Mouse (Mus musculus): ENCODE data around the gene Znhit2. TPM values are rescaled to one million over a fixed set of nuclear protein-coding genes. Genes with fewer than 3 reads are reported as not detected.

Znhit2 gene
- polyA plus RNA-seq, 1 experiment from 2014 or later: 40.5 TPM

- Histone ChIP-seq H3K4me1 (ENCODE audit: control insufficient read depth, insufficient read depth, low read length) (no peaks in the 10 kb centered on the region), H3K36me3 (ENCODE audit: control insufficient read depth, insufficient read depth, low read length) (no peaks in the 10 kb centered on the region), H3K4me2 (ENCODE audit: low read length) (no peak overlapping the region), H3K27me3 (replicated peaks; ENCODE audit: control insufficient read depth, insufficient read depth, low read length) (no peaks in the 10 kb centered on the region), H3K9ac (ENCODE audit: low read length) (no peak overlapping the region), H3K9me3 (replicated peaks; ENCODE audit: control insufficient read depth, low read length) (no peaks in the 10 kb centered on the region), H3K4me3 (ENCODE audit: low read depth, low read length) (no peak overlapping the region), H3K27ac (ENCODE audit: low read depth, low read length) (no peak overlapping the region)
- WGBS: 86% methylated on average over 7 of the region's 7 CpGs
- no peak for DNase-seq (ENCODE audit: low spot score)
- ATAC-seq: no peak
Observed at GRCm38 (mm10) chr19:6023930-6024329, 37.1 kb upstream of the Znhit2 start.

GRCm38 (mm10) chr19:6028991-6029390, 32.0 kb upstream of the Znhit2 start:
- H3K4me2 ChIP-seq (ENCODE audit: low read length): no peak overlapping the region
- no peak overlapping the region for H3K27ac ChIP-seq (ENCODE audit: low read depth, low read length)
- H3K27me3 ChIP-seq (replicated peaks; ENCODE audit: control insufficient read depth, insufficient read depth, low read length): no peaks in the 10 kb centered on the region
- no peak overlapping the region for H3K4me3 ChIP-seq (ENCODE audit: low read depth, low read length)
- DNase-seq (ENCODE audit: low spot score) (no peak), ATAC-seq (no peak)
- WGBS: 91% methylated on average over 6 of the region's 6 CpGs
- no peaks in the 10 kb centered on the region for H3K36me3 ChIP-seq (ENCODE audit: control insufficient read depth, insufficient read depth, low read length)
- H3K9me3 ChIP-seq (replicated peaks; ENCODE audit: control insufficient read depth, low read length): no peaks in the 10 kb centered on the region
- no peak overlapping the region for H3K9ac ChIP-seq (ENCODE audit: low read length)
- no peaks in the 10 kb centered on the region for H3K4me1 ChIP-seq (ENCODE audit: control insufficient read depth, insufficient read depth, low read length)

- H3K27ac ChIP-seq (ENCODE audit: low read depth, low read length): no peak overlapping the region
- no peak overlapping the region for H3K9ac ChIP-seq (ENCODE audit: low read length)
- no peaks in the 10 kb centered on the region for H3K27me3 ChIP-seq (replicated peaks; ENCODE audit: control insufficient read depth, insufficient read depth, low read length)
- ATAC-seq (no peak), DNase-seq (ENCODE audit: low spot score) (no peak)
- 80% methylated on average over 9 of the region's 9 CpGs for WGBS
- no peaks in the 10 kb centered on the region for H3K4me1 ChIP-seq (ENCODE audit: control insufficient read depth, insufficient read depth, low read length)
- H3K4me3 ChIP-seq (ENCODE audit: low read depth, low read length): no peak overlapping the region
- H3K9me3 ChIP-seq (replicated peaks; ENCODE audit: control insufficient read depth, low read length): no peaks in the 10 kb centered on the region
- no peak overlapping the region for H3K4me2 ChIP-seq (ENCODE audit: low read length)
- no peaks in the 10 kb centered on the region for H3K36me3 ChIP-seq (ENCODE audit: control insufficient read depth, insufficient read depth, low read length)
Observed at GRCm38 (mm10) chr19:6029426-6029825, 31.6 kb upstream of the Znhit2 start.

GRCm38 (mm10) chr19:6030520-6031280, 30.3 kb upstream of the Znhit2 start:
- H3K4me2 ChIP-seq (ENCODE audit: low read length): no peak overlapping the region
- H3K4me3 ChIP-seq (ENCODE audit: low read depth, low read length): no peak overlapping the region
- WGBS: 74% methylated on average over 14 of the region's 14 CpGs
- H3K27ac ChIP-seq (ENCODE audit: low read depth, low read length): no peak overlapping the region
- no peaks in the 10 kb centered on the region for H3K36me3 ChIP-seq (ENCODE audit: control insufficient read depth, insufficient read depth, low read length)
- DNase-seq (ENCODE audit: low spot score): no peak
- no peaks in the 10 kb centered on the region for H3K27me3 ChIP-seq (replicated peaks; ENCODE audit: control insufficient read depth, insufficient read depth, low read length)
- no peaks in the 10 kb centered on the region for H3K4me1 ChIP-seq (ENCODE audit: control insufficient read depth, insufficient read depth, low read length)
- no peak overlapping the region for H3K9ac ChIP-seq (ENCODE audit: low read length)
- H3K9me3 ChIP-seq (replicated peaks; ENCODE audit: control insufficient read depth, low read length): no peaks in the 10 kb centered on the region
- ATAC-seq: no peak

GRCm38 (mm10) chr19:6035966-6036585, 24.9 kb upstream of the Znhit2 start:
- ATAC-seq (no peak), DNase-seq (ENCODE audit: low spot score) (no peak)
- no peaks in the 10 kb centered on the region for H3K4me1 ChIP-seq (ENCODE audit: control insufficient read depth, insufficient read depth, low read length)
- H3K9ac ChIP-seq (ENCODE audit: low read length): no peak overlapping the region
- no peaks in the 10 kb centered on the region for H3K27me3 ChIP-seq (replicated peaks; ENCODE audit: control insufficient read depth, insufficient read depth, low read length)
- no peak overlapping the region for H3K4me2 ChIP-seq (ENCODE audit: low read length)
- H3K27ac ChIP-seq (ENCODE audit: low read depth, low read length): no peak overlapping the region
- H3K4me3 ChIP-seq (ENCODE audit: low read depth, low read length): no peak overlapping the region
- H3K9me3 ChIP-seq (replicated peaks; ENCODE audit: control insufficient read depth, low read length): no peaks in the 10 kb centered on the region
- no peaks in the 10 kb centered on the region for H3K36me3 ChIP-seq (ENCODE audit: control insufficient read depth, insufficient read depth, low read length)
- WGBS: 81% methylated on average over 9 of the region's 9 CpGs

GRCm38 (mm10) chr19:6037695-6038094, 23.3 kb upstream of the Znhit2 start:
- Histone ChIP-seq H3K9me3 (replicated peaks; ENCODE audit: control insufficient read depth, low read length) (no peaks in the 10 kb centered on the region), H3K36me3 (ENCODE audit: control insufficient read depth, insufficient read depth, low read length) (no peaks in the 10 kb centered on the region), H3K4me3 (ENCODE audit: low read depth, low read length) (no peak overlapping the region), H3K27me3 (replicated peaks; ENCODE audit: control insufficient read depth, insufficient read depth, low read length) (no peaks in the 10 kb centered on the region), H3K9ac (ENCODE audit: low read length) (no peak overlapping the region), H3K4me1 (ENCODE audit: control insufficient read depth, insufficient read depth, low read length) (no peaks in the 10 kb centered on the region), H3K27ac (ENCODE audit: low read depth, low read length) (no peak overlapping the region), H3K4me2 (ENCODE audit: low read length) (no peak overlapping the region)
- ATAC-seq: no peak
- DNase-seq (ENCODE audit: low spot score): no peak

- H3K9ac ChIP-seq (ENCODE audit: low read length): no peak overlapping the region
- WGBS: 81% methylated on average over 7 of the region's 7 CpGs
- H3K27ac ChIP-seq (ENCODE audit: low read depth, low read length): no peak overlapping the region
- H3K4me1 ChIP-seq (ENCODE audit: control insufficient read depth, insufficient read depth, low read length): no peaks in the 10 kb centered on the region
- H3K9me3 ChIP-seq (replicated peaks; ENCODE audit: control insufficient read depth, low read length): no peaks in the 10 kb centered on the region
- no peak overlapping the region for H3K4me3 ChIP-seq (ENCODE audit: low read depth, low read length)
- H3K4me2 ChIP-seq (ENCODE audit: low read length): no peak overlapping the region
- H3K27me3 ChIP-seq (replicated peaks; ENCODE audit: control insufficient read depth, insufficient read depth, low read length): no peaks in the 10 kb centered on the region
- H3K36me3 ChIP-seq (ENCODE audit: control insufficient read depth, insufficient read depth, low read length): no peaks in the 10 kb centered on the region
- ATAC-seq (no peak), DNase-seq (ENCODE audit: low spot score) (no peak)
Observed at GRCm38 (mm10) chr19:6038326-6038725, 22.7 kb upstream of the Znhit2 start.

GRCm38 (mm10) chr19:6040002-6040401, 21.0 kb upstream of the Znhit2 start:
- Histone ChIP-seq H3K9me3 (replicated peaks; ENCODE audit: control insufficient read depth, low read length) (no peaks in the 10 kb centered on the region), H3K27me3 (replicated peaks; ENCODE audit: control insufficient read depth, insufficient read depth, low read length) (no peaks in the 10 kb centered on the region), H3K36me3 (ENCODE audit: control insufficient read depth, insufficient read depth, low read length) (no peaks in the 10 kb centered on the region), H3K9ac (ENCODE audit: low read length) (no peak overlapping the region), H3K4me2 (ENCODE audit: low read length) (no peak overlapping the region), H3K27ac (ENCODE audit: low read depth, low read length) (no peak overlapping the region), H3K4me1 (ENCODE audit: control insufficient read depth, insufficient read depth, low read length) (no peaks in the 10 kb centered on the region), H3K4me3 (ENCODE audit: low read depth, low read length) (no peak overlapping the region)
- ATAC-seq: no peak
- no peak for DNase-seq (ENCODE audit: low spot score)

GRCm38 (mm10) chr19:6042293-6042692, 18.7 kb upstream of the Znhit2 start:
- H3K4me3 ChIP-seq (ENCODE audit: low read depth, low read length): no peak overlapping the region
- H3K9me3 ChIP-seq (replicated peaks; ENCODE audit: control insufficient read depth, low read length): no peaks in the 10 kb centered on the region
- H3K36me3 ChIP-seq (ENCODE audit: control insufficient read depth, insufficient read depth, low read length): no peaks in the 10 kb centered on the region
- H3K4me1 ChIP-seq (ENCODE audit: control insufficient read depth, insufficient read depth, low read length): peaks cover 7% of the 10 kb centered on the region
- ATAC-seq (no peak), DNase-seq (ENCODE audit: low spot score) (no peak)
- 84% methylated on average over 9 of the region's 9 CpGs for WGBS
- H3K4me2 ChIP-seq (ENCODE audit: low read length): no peak overlapping the region
- no peak overlapping the region for H3K9ac ChIP-seq (ENCODE audit: low read length)
- no peak overlapping the region for H3K27ac ChIP-seq (ENCODE audit: low read depth, low read length)
- no peaks in the 10 kb centered on the region for H3K27me3 ChIP-seq (replicated peaks; ENCODE audit: control insufficient read depth, insufficient read depth, low read length)

Data from forebrain, embryonic 14.5 days (tissue).